Mouse (Mus musculus) heart, adult 2 months (tissue): Measurements from ENCODE around the gene Shisa3.

Source experiments
- CTCF ChIP-seq: fragments of 200-600 bp; IDR thresholded peaks from 2 replicates; pipeline ENCODE4 v1.8.1; 2022; ENCODE audit warnings: antibody characterized with exemption, mild to moderate bottlenecking, moderate library complexity
- POLR2A ChIP-seq: fragments of 200-500 bp; IDR thresholded peaks from 2 replicates; pipeline ENCODE4 v1.6.1; 2011; ENCODE audit warnings: mild to moderate bottlenecking, low read depth, low read length, control low read depth; ENCODE audit not compliant: insufficient read depth

DNA sequence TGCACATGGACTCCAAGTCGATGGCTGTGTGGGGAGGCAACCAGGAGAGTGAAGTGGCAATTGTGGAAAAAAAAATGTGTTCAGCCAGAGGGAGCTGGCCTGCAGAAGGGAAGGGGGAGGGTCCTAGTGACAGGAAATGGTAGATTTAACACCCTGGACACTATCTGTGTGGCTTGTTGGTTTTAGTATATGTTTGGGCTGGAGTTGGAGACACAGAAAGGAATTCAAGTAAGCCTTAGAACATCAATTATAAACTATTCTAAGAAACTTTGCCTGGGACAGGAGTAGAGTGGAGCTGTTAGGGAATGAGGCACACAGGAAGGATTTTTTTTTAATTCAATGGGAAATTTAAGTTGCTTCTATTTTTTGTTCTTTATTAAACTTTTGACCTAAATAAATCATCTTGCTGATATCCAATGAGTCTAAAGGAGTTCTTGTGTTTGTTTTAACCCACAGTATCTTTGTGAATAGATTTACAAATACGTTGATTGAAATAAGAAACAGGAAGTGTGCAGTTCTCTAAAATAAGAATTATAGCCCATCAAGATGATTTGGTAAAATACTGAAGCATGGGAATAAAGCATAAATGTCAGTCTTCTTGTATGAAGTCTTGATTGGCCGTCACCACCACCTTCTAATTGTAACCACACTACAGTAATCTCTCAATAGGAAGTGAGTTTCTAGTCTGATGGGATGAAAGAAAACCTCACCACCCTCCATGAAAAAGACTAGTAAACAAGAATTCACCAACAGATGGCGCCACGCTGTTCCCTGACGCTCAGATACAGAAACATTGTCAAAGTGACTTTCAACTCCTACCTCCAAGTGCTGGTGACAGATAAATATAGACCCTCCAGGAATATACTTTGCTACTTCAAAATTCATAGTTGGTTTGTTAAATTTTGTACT is 27.7 kb upstream of the Shisa3 start:
- TF ChIP-seq POLR2A (no peak), CTCF (peak; percentile 62)
